Mouse (Mus musculus): Measurements from ENCODE around the gene Lifr. TPM values are rescaled to one million over a fixed set of nuclear protein-coding genes. Genes with fewer than 3 reads are reported as not detected.

Lifr gene
- polyA plus RNA-seq, 1 experiment, result 39.2 TPM

DNA sequence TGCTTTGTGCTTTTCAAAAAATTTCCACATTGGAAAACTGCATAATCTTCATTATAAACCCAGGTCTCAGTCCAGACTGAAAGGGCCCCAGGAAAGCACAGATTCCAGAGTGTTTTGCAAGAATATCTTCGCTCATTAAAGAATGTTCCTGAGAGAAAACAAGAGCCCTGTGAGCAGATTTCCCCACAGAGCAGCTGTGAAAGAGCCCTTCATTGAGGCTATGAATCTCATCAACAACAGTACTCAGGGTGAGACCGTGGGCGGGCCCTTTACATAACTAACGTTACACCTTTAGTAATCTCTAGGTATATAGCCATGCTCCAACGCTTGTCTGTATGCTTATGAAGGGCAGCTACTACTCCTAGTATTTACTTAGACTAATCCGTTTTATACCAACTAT lies 27.5 kb downstream of the Lifr start:
- DNase-seq, result no peak
- 95% methylated on average over 6 of the region's 6 CpGs for WGBS
- H3K4me3 ChIP-seq (ENCODE audit: control insufficient read depth, insufficient read depth, low read length), result no peak overlapping the region
- H3K27ac ChIP-seq (ENCODE audit: control insufficient read depth, insufficient read depth, low read length), result no peak overlapping the region
- TF ChIP-seq CTCF (IDR thresholded peaks at IDR 0.05; ENCODE audit: borderline replicate concordance, control insufficient read depth, extremely low read depth, insufficient read depth, low read length, poor library complexity) (no peak), POLR2A (IDR thresholded peaks at IDR 0.05; ENCODE audit: control insufficient read depth, extremely low read depth, insufficient read depth, low read length, poor library complexity) (no peak)
- no peaks in the 10 kb centered on the region for H3K36me3 ChIP-seq (ENCODE audit: control insufficient read depth, insufficient read depth, low read length)
- H3K4me1 ChIP-seq (replicated peaks; ENCODE audit: control insufficient read depth, insufficient read depth, low read length), result no peaks in the 10 kb centered on the region
- H3K27me3 ChIP-seq (ENCODE audit: control insufficient read depth, insufficient read depth, low read length), result no peaks in the 10 kb centered on the region

- TF ChIP-seq POLR2A (IDR thresholded peaks at IDR 0.05; ENCODE audit: control insufficient read depth, extremely low read depth, insufficient read depth, low read length, poor library complexity) (no peak), CTCF (IDR thresholded peaks at IDR 0.05; ENCODE audit: borderline replicate concordance, control insufficient read depth, extremely low read depth, insufficient read depth, low read length, poor library complexity) (no peak)
- H3K27me3 ChIP-seq (ENCODE audit: control insufficient read depth, insufficient read depth, low read length), result no peaks in the 10 kb centered on the region
- no peaks in the 10 kb centered on the region for H3K4me1 ChIP-seq (replicated peaks; ENCODE audit: control insufficient read depth, insufficient read depth, low read length)
- no peak overlapping the region for H3K27ac ChIP-seq (ENCODE audit: control insufficient read depth, insufficient read depth, low read length)
- no peak overlapping the region for H3K4me3 ChIP-seq (ENCODE audit: control insufficient read depth, insufficient read depth, low read length)
- no peaks in the 10 kb centered on the region for H3K36me3 ChIP-seq (ENCODE audit: control insufficient read depth, insufficient read depth, low read length)
- DNase-seq, result no peak
- WGBS, result 75% methylated on average over 5 of the region's 5 CpGs
These were observed 28.4 kb downstream of the Lifr start for GRCm38 (mm10) chr15:7118849-7119248.

GRCm38 (mm10) chr15:7119930-7120512 lies 29.6 kb downstream of the Lifr start:
- DNase-seq, result no peak
- WGBS, result 90% methylated on average over 8 of the region's 8 CpGs
- TF ChIP-seq CTCF (IDR thresholded peaks at IDR 0.05; ENCODE audit: borderline replicate concordance, control insufficient read depth, extremely low read depth, insufficient read depth, low read length, poor library complexity) (no peak), POLR2A (IDR thresholded peaks at IDR 0.05; ENCODE audit: control insufficient read depth, extremely low read depth, insufficient read depth, low read length, poor library complexity) (no peak)
- Histone ChIP-seq H3K4me3 (ENCODE audit: control insufficient read depth, insufficient read depth, low read length) (no peak overlapping the region), H3K4me1 (replicated peaks; ENCODE audit: control insufficient read depth, insufficient read depth, low read length) (no peaks in the 10 kb centered on the region), H3K27me3 (ENCODE audit: control insufficient read depth, insufficient read depth, low read length) (no peaks in the 10 kb centered on the region), H3K27ac (ENCODE audit: control insufficient read depth, insufficient read depth, low read length) (no peak overlapping the region), H3K36me3 (ENCODE audit: control insufficient read depth, insufficient read depth, low read length) (no peaks in the 10 kb centered on the region)

DNA sequence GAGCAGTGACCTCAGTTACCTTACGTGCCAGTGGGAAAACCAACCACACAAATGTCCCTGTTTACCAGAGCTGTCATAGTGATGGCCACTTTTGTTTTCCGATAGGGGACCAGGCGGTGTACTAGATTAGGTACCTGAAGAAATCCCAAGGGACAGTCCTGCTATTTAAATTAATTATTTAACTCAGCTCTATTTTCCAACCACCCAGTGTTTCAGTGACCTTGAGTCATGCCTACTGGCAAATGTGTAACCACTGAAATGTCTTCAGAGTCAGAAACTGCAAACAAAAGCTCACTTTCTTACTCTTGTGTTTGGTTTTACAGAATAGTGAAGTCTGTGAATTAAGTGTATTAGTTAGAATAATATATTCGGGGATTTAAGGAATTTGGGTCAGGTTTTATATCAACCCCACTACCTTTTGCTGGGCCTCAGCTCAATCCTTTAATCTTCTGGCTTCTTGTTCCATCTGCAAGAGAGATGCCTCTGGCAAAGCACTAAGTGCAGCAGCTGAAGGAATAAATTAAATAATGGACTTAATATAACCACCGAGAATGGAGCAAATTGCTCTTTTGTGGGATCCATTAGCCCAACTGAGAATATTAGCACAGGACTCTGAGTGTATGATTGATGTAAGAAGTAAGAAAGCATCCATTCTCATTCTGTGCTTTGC lies 33.5 kb downstream of the Lifr start:
- H3K27me3 ChIP-seq (ENCODE audit: control insufficient read depth, insufficient read depth, low read length), result peaks cover 3% of the 10 kb centered on the region; the same call in 1 of the 2 replicates
- peaks cover 3% of the 10 kb centered on the region; the same call in 1 of the 2 replicates for H3K4me1 ChIP-seq (replicated peaks; ENCODE audit: control insufficient read depth, insufficient read depth, low read length)
- TF ChIP-seq POLR2A (IDR thresholded peaks at IDR 0.05; ENCODE audit: control insufficient read depth, extremely low read depth, insufficient read depth, low read length, poor library complexity), result no peak
- TF ChIP-seq CTCF (IDR thresholded peaks at IDR 0.05; ENCODE audit: borderline replicate concordance, control insufficient read depth, extremely low read depth, insufficient read depth, low read length, poor library complexity), result no peak
- 92% methylated on average over 5 of the region's 5 CpGs for WGBS
- no peaks in the 10 kb centered on the region for H3K36me3 ChIP-seq (ENCODE audit: control insufficient read depth, insufficient read depth, low read length)
- no peak overlapping the region for H3K4me3 ChIP-seq (ENCODE audit: control insufficient read depth, insufficient read depth, low read length)
- H3K27ac ChIP-seq (ENCODE audit: control insufficient read depth, insufficient read depth, low read length), result no peak overlapping the region
- DNase-seq, result no peak

- H3K36me3 ChIP-seq (ENCODE audit: control insufficient read depth, insufficient read depth, low read length), result no peaks in the 10 kb centered on the region
- TF ChIP-seq CTCF (IDR thresholded peaks at IDR 0.05; ENCODE audit: borderline replicate concordance, control insufficient read depth, extremely low read depth, insufficient read depth, low read length, poor library complexity) (no peak), POLR2A (IDR thresholded peaks at IDR 0.05; ENCODE audit: control insufficient read depth, extremely low read depth, insufficient read depth, low read length, poor library complexity) (no peak)
- H3K27ac ChIP-seq (ENCODE audit: control insufficient read depth, insufficient read depth, low read length), result no peak overlapping the region
- no peak for DNase-seq
- H3K4me1 ChIP-seq (replicated peaks; ENCODE audit: control insufficient read depth, insufficient read depth, low read length), result peaks cover 7% of the 10 kb centered on the region; the same call in 1 of the 2 replicates
- 24% methylated on average over 1 of the region's 1 CpGs for WGBS
- H3K27me3 ChIP-seq (ENCODE audit: control insufficient read depth, insufficient read depth, low read length), result peaks cover 8% of the 10 kb centered on the region; the same call in 1 of the 2 replicates
- no peak overlapping the region for H3K4me3 ChIP-seq (ENCODE audit: control insufficient read depth, insufficient read depth, low read length)
These were observed 35.8 kb downstream of the Lifr start for GRCm38 (mm10) chr15:7126171-7126570.

- Histone ChIP-seq H3K27ac (ENCODE audit: control insufficient read depth, insufficient read depth, low read length) (no peak overlapping the region), H3K4me3 (ENCODE audit: control insufficient read depth, insufficient read depth, low read length) (peak overlapping the region; percentile 64), H3K27me3 (ENCODE audit: control insufficient read depth, insufficient read depth, low read length) (peaks cover 8% of the 10 kb centered on the region; the same call in 1 of the 2 replicates), H3K36me3 (ENCODE audit: control insufficient read depth, insufficient read depth, low read length) (no peaks in the 10 kb centered on the region), H3K4me1 (replicated peaks; ENCODE audit: control insufficient read depth, insufficient read depth, low read length) (peaks cover 7% of the 10 kb centered on the region; the same call in 1 of the 2 replicates)
- no peak for TF ChIP-seq CTCF (IDR thresholded peaks at IDR 0.05; ENCODE audit: borderline replicate concordance, control insufficient read depth, extremely low read depth, insufficient read depth, low read length, poor library complexity)
- TF ChIP-seq POLR2A (IDR thresholded peaks at IDR 0.05; ENCODE audit: control insufficient read depth, extremely low read depth, insufficient read depth, low read length, poor library complexity), result no peak
- no peak for DNase-seq
- WGBS, result 8% methylated on average over 18 of the region's 18 CpGs
These were observed 38.3 kb downstream of the Lifr start for GRCm38 (mm10) chr15:7128627-7129126.

All from thymus, adult 2 months (tissue).